Mouse (Mus musculus) CD4-positive, CD25-positive, alpha-beta regulatory T cell (primary cell): ENCODE data around the gene Olfr923. TPM values are rescaled to one million over a fixed set of nuclear protein-coding genes. Genes with fewer than 3 reads are reported as not detected.

Experiments used
- polyA plus RNA-seq: library from polyadenylated mRNA; unstranded; fragments of 100-300 nt; shearing (Covaris generic); gene quantifications from one replicate; pipeline ENCODE4 v1.2.1, GENCODE M21; 2017

Gene Olfr923
- polyA plus RNA-seq = 0.24 TPM

GRCm38 (mm10) chr9:38826245-38826644 lies at the start of gene Olfr923:
Olfr923 (plus strand) TSS chr9:38826545.

GRCm38 (mm10) chr9:38814314-38814713 lies 12.0 kb upstream of the Olfr923 start, which contains the start of gene Olfr922:
Olfr922 (plus strand) TSS chr9:38814614.

GRCm38 (mm10) chr9:38844149-38844548 lies 17.8 kb downstream of the Olfr923 start, which contains the start of gene Olfr924:
Olfr924 (plus strand) TSS chr9:38844449.

GRCm38 (mm10) chr9:38854760-38855159 lies 28.4 kb downstream of the Olfr923 start, which contains the start of gene Olfr26:
Olfr26 (plus strand) TSS chr9:38855060.

GRCm38 (mm10) chr9:38876826-38877225 lies 50.5 kb downstream of the Olfr923 start, which contains the start of gene Olfr926:
Olfr926 (plus strand) TSS chr9:38877126.

Other genes with a start within 250 kb of the Olfr923 start
- gene Olfr912, start 246.4 kb upstream of the Olfr923 start, polyA plus RNA-seq = 0.08 TPM
- not detected for gene Olfr913, start 233.8 kb upstream of the Olfr923 start, polyA plus RNA-seq
- not detected for gene Olfr914, start 221.4 kb upstream of the Olfr923 start, polyA plus RNA-seq
- 0.08 TPM for gene Olfr916, start 166.7 kb upstream of the Olfr923 start, polyA plus RNA-seq
- gene Olfr917, start 160.7 kb upstream of the Olfr923 start, polyA plus RNA-seq = not detected
- gene Olfr918, start 151.9 kb upstream of the Olfr923 start, polyA plus RNA-seq = not detected
- not detected for gene Olfr919, start 122.9 kb upstream of the Olfr923 start, polyA plus RNA-seq
- gene Vwa5a, start 108.3 kb upstream of the Olfr923 start, polyA plus RNA-seq = 40.3 TPM
- gene Olfr920, start 74.2 kb upstream of the Olfr923 start, polyA plus RNA-seq = 0.10 TPM
- 0.06 TPM for gene Olfr921, start 53.5 kb upstream of the Olfr923 start, polyA plus RNA-seq
- gene Olfr922, start 11.9 kb upstream of the Olfr923 start, polyA plus RNA-seq = not detected
- not detected for gene Olfr924, start 17.9 kb downstream of the Olfr923 start, polyA plus RNA-seq
- gene Olfr26, start 28.5 kb downstream of the Olfr923 start, polyA plus RNA-seq = not detected
- gene Olfr926, start 50.6 kb downstream of the Olfr923 start, polyA plus RNA-seq = not detected
- gene Olfr930, start 103.3 kb downstream of the Olfr923 start, polyA plus RNA-seq = not detected
- gene Olfr933, start 145.8 kb downstream of the Olfr923 start, polyA plus RNA-seq = not detected
- not detected for gene Olfr934, start 161.8 kb downstream of the Olfr923 start, polyA plus RNA-seq
- gene Olfr935, start 173.1 kb downstream of the Olfr923 start, polyA plus RNA-seq = not detected
- not detected for gene Olfr146, start 196.8 kb downstream of the Olfr923 start, polyA plus RNA-seq
- gene Olfr937, start 238.4 kb downstream of the Olfr923 start, polyA plus RNA-seq = not detected